Mouse (Mus musculus) gastrocnemius, adult 2 months (tissue): ENCODE results near the gene Vwce. TPM values are rescaled to one million over a fixed set of nuclear protein-coding genes. Genes with fewer than 3 reads are reported as not detected.

Experiments used
- DNase-seq: peaks from one replicate; pipeline ENCODE4 v3.0.0; 2022
- H3K27ac ChIP-seq: fragments of 200-600 bp; 2 replicates; pipeline ENCODE4 v1.8.1; 2022; ENCODE audit warnings: mild to moderate bottlenecking
- H3K4me3 ChIP-seq: fragments of 200-600 bp; 2 replicates; pipeline ENCODE4 v1.8.1; 2022; ENCODE audit warnings: mild to moderate bottlenecking, moderate library complexity
- CTCF ChIP-seq: fragments of 200-600 bp; IDR thresholded peaks from 2 replicates; pipeline ENCODE4 v1.8.1; 2022; ENCODE audit warnings: antibody characterized with exemption, mild to moderate bottlenecking, moderate library complexity
- intact Hi-C: fragments of 180-260 bp; cut with DNase I; formaldehyde crosslinking; loops from one replicate; pipeline ENCODE4 v1.15.1; 2025
- long read RNA-seq, 2 experiments: library from polyadenylated mRNA; stranded (forward); transcript quantifications; one replicate each; pipeline ENCODE4 v2.0.0; 2021
- total RNA-seq, 2 experiments: library from RNA; stranded (reverse); gene quantifications; 2 replicates each; pipeline ENCODE4 v1.2.3; 2021

Vwce gene
- total RNA-seq: not detected
- long read RNA-seq, experiment 1: 0 reads
- long read RNA-seq, experiment 2: 0 reads

DNA sequence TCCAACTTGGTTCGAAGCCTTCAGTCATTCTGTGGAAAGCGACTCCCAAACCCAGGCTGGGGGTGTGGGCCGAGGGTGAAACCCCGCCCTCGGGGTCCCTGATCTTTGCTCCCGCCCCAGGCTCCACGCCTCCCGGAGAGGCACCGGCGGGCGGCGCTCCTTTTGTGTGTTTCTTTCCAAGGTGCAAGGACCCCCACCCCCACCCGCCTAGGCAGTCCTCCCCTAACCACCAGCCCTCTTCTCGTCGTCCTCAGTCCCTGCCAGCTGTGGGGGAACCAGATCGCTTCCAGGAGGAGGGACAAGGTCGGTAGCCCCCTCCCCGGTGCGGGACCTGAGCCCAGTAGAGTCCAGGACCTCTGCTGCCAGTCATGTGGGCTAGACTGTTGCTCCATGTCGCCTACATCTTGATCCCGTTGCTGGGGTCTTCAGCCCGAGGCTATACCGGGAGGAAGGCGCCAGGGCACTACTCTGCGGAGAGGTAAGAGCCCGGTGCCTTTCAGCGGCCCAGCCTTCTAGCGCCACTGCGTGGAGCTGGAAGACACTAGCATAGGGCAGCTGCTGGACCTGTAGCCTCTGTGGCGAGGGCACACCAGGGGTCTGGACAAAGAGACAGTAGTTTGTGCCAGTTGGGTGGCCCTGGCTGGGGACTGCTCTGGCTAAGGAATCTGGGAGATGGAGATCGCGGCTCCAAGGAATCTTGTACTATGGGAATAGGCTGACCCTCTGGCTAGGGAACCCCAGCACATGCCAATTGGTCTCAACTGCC is at the start of gene Vwce:
Vwce (plus strand) TSS at position 108 of the 766 bp plus-strand sequence.
- Histone ChIP-seq H3K27ac (peak within 1 kb of the TSS; percentile 48; the same call in 1 of the 2 replicates), H3K4me3 (peak within 1 kb of the TSS; percentile 68)
- intact Hi-C loops: no loop called here
- peak; percentile 53 for TF ChIP-seq CTCF
- peak; percentile 57 for DNase-seq

DNA sequence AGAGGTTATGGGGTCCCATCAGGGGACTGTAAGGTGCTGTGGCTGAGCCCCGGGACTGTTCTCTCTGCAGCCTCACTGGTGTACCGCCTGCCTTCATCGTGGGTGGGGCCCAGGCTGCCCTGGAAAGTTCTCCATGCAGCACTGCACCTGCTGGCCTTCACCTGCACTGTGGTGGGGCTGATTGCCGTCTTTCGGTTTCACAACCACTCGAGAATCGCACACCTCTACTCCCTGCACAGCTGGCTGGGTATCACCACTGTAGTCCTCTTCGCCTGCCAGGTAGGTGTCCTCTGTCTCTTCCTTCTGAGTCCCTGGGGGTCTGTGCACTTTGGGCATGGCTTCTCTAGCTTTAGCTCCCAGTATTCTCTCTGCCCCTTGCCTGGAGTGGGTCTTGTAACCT is 48.9 kb upstream of the Vwce start:
- Histone ChIP-seq H3K4me3 (no peak overlapping the region), H3K27ac (no peak overlapping the region)
- intact Hi-C loops: no loop called here
- no peak for DNase-seq
- TF ChIP-seq CTCF: no peak

DNA sequence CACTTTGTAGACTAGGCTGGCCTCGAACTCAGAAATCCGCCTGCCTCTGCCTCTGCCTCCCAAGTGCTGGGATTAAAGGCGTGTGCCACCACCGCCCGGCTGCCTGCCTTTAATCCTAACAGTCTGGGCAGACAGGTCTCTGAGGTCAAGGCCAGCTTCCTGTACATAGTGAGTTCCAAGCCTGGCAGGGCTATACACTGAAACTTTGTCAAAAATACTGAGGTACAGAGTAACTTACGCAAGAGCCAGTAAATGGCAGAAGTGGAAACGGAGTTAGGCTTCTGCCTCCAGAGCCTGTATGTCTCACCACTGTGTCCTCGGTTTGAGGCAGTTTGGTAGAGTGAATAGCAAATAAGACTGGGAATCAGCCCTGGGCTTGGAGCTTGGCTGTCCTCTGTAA is 46.8 kb upstream of the Vwce start:
- no peak overlapping the region for H3K27ac ChIP-seq
- H3K4me3 ChIP-seq: no peak overlapping the region
- DNase-seq: no peak
- TF ChIP-seq CTCF: no peak
- intact Hi-C loops: no loop called here

DNA sequence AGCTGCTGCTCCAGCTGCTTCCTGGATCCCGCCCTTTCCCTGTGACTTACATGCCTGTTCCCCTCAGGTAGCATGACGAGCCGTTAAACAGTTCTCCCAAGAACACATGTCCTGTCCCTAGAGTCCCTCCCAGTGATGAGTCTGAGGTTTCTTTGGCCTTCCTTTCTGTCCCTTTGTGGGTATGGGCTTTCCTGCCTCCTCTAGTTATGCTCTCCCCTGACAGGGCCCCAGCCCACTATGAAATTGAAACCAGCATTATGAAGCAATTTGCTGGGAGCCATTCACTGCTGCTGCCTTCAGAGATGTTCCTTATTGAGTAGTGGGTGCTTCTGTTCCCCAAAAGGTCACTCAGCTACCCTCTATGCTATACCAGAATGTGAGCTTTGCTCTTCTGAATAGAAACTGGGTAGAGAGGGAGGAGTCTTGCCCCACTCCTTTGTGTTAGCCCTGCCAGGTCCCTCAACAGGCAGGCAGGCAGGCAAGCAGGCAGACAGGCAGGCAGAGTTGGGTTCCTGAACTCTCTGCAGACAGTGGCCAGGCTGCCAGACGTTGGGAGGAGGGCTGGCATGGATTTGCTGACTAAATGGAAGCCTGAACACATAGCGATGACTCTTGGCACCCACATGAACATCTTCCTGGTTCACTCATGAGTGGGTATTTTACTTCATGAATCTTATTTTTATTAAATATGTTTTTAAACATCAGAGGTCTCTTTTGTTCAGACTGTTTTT is 44.7 kb upstream of the Vwce start:
- no peak for TF ChIP-seq CTCF
- no peak overlapping the region for H3K4me3 ChIP-seq
- DNase-seq: no peak
- H3K27ac ChIP-seq: no peak overlapping the region
- intact Hi-C loops: no loop called here

DNA sequence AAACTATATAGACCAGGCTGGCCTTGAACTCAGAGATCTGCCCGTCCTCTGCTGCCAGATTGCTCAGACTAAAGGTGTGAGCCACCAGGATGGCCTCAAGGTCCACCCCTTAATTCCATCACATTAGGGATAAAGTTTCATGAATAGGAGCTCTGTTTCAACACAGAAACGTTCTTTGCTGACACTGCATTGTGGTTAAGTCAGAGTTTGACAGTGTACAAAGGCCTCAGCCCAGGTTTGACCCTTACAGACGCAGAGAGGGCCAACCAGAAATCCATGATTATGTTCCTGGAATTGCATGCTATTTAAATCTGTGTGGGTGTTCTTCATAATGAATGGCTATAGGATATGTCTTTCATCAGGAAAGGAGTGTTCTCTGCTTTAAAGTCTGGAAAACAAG is 43.7 kb upstream of the Vwce start:
- DNase-seq: no peak
- Histone ChIP-seq H3K4me3 (no peak overlapping the region), H3K27ac (no peak overlapping the region)
- intact Hi-C loops: no loop called here
- no peak for TF ChIP-seq CTCF

DNA sequence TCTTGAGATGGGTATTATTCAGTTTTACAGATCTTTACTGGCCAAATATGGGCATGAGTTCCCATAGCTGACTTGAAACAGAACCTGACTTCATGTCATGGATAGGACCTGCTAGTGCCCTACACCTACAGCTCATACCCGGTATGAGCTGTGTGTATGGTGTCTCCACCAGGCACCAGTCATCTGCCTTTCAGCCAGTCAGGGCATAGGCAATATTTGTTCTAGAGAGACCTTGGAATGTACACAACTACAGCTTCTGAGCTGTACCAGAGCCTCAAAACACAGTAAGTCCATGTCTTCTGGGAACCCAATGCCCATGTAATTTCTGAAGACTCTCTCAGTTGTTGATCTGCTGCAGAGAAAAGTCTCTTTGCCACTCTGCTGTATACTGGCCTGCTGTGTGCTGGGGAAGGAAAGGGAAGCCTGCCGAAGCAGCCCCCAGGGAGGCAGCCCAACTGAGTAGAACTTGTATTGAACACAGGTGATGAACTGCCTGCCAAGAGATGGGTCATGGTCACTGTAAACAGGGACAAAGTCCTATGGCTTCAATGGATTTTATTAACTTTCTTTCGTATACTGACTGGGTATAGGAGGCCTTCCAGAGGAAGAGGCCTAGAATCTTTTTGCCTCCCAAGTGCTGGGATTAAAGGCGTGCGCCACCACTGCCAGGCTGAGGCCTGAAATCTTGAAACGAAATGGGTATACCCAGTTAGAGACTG is 42.2 kb upstream of the Vwce start:
- Histone ChIP-seq H3K4me3 (no peak overlapping the region), H3K27ac (no peak overlapping the region)
- no peak for DNase-seq
- TF ChIP-seq CTCF: no peak
- intact Hi-C loops: no loop called here

DNA sequence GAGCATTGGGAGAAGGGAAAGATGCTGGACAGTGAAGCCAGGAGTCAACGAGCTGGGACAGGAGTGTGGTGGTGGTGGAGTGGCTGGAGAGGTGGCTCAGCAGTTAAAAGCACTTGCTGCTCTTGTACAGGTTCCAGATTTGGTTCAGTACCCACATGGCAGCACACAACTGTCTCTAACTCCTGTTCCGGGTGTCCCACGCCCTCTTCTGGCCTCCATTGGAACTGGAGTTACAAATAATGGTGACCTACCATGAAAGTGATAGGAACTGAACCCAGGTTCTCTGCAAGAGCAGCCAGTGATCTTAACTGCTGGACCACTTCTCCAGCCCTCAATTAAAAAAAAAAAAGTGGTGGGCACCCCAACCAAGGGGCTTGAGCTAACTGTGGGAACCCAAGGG is 35.8 kb upstream of the Vwce start:
- no peak overlapping the region for H3K4me3 ChIP-seq
- H3K27ac ChIP-seq: no peak overlapping the region
- no peak for TF ChIP-seq CTCF
- intact Hi-C loops: no loop called here
- no peak for DNase-seq

DNA sequence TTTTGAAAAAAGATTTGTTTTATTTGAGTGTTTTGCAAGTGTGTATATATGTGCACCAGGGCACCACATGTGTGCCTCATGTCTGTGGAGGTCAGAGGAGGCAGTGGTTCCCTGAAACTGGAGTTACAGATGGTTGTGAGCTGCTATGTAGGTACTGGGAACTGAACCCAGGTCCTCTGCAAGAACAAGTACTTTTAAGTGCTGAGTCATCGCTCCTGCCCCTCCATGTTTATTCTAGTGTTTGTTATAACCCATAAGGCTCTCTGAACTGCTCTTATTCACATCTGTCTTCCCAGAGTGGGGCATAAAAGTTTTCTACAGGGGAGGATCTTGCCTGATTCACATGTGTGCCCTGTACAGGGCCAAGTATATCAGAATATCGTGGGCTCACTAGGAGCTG is 34.4 kb upstream of the Vwce start:
- TF ChIP-seq CTCF: no peak
- intact Hi-C loops: no loop called here
- DNase-seq: no peak
- H3K4me3 ChIP-seq: no peak overlapping the region
- no peak overlapping the region for H3K27ac ChIP-seq

DNA sequence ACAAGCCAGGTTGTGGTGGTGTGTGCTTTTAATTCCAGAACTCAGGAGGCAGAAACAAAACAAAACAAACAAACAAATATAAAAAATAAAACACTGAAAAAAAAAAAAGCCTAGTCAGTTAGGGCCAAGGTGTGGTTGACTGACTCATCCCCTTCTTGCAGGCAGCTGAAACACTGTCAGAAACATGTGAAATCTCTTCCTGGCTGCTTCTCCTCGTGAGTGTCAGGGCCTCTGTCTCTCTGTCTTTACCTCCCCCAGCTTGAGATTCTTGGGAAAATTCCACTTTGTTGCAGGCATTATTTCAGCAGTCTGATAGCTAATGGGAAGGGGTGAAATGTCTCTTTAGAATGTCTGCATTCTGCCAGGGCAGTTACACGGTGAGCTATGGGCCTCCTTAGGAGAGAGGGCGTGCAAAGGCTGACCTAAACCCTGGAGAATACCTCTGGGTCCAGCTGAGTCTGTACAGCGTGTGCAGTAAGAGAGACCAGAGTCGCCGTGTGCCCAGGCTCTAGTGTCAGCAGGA is 31.7 kb upstream of the Vwce start:
- peak overlapping the region; percentile 81 for H3K27ac ChIP-seq
- intact Hi-C loops: no loop called here
- peak overlapping the region; percentile 70 for H3K4me3 ChIP-seq
- no peak for DNase-seq
- no peak for TF ChIP-seq CTCF

DNA sequence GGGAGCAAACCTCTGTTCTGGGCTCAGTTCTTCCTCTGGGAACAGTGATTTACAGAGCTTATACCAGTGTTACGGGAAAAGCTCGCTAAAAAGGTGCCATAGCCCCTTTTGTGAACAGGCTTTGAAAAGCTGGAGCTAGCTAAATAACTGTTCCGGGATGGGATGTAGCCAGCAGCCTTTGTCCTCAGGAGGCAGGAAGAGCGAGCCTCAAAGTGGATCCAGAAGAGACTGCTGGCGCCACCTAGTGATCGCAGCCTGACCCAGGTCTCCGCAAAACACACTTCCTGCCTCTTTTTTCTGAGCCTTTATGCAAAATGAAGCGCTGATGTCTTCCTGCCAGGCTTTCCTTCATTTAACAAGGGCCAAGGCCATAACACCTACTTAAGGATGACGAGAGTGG is 31.2 kb upstream of the Vwce start:
- DNase-seq: peak; percentile 90
- TF ChIP-seq CTCF: peak; percentile 95; the same call in 1 of the 2 replicates
- intact Hi-C loops: no loop called here
- H3K27ac ChIP-seq: peak overlapping the region; percentile 81
- H3K4me3 ChIP-seq: peak overlapping the region; percentile 70

DNA sequence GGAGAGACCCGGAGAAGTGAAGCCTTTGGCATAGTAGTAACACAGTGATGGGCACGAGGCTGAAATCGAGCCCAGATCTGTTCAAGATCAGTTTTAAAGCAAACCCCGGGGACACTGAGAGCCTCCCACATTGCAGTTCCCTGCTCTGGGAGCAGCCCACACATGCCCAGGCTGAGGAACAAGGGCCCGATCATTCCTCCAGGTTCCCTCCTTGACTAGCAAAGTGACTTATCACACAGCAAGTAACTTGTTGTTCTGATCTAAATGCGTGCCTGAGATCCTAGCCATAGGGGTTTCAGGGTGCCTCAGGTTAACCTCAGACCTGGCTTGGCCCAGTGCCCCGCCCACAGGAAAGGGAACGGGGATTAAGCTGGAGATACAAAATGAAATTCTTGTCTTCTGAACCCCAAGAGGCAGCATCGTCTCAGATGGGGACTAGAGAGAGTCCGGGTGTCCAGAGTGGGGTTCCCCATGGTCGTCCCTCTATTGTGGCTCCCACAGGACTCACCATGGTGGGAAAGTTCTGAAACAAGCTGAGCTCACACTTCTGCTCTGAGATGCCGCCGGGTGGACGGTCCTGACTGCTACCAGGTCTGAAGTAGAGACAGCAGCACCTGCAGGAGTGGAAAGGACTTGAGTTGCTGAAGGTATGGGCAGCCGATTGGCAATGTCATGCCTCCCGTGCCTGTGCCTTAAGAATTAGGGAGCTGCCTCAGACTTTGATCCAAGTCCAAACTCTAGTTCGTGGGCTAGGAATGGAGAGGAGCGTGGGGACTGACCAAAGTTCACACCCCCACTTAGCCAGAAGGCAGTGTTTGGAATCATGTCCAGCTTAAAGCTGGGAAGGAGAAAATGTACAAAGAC is 30.1 kb upstream of the Vwce start:
- no peak for DNase-seq
- no peak overlapping the region for H3K4me3 ChIP-seq
- H3K27ac ChIP-seq: peak overlapping the region; percentile 98
- intact Hi-C loops: loop anchor here (2.0 kb wide), 1 partner anchor 27 kb away; the partner anchor contains the start of genes Cyb561a3 and Tmem138
- TF ChIP-seq CTCF: no peak

DNA sequence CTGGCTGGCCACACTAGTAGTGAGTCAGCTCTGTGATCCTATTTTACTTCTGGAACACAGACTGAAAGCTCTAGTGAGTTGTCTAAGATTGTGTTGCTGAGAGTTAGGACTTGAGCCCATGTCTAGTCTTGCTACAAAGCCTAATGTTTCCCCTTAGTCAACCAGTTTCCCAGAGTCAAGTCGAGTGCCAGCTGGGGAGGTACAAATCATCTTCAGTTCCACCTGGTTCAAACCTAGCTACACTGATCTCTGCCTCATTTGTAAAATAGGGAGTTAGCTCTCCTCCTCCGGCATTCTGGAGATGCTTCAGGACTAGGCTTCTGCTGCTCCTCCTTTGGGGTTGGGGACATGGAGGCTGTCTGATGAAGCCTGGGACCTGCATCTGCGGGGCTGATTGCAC is 29.5 kb upstream of the Vwce start:
- H3K27ac ChIP-seq: peak overlapping the region; percentile 98
- DNase-seq: no peak
- peak overlapping the region; percentile 100 for H3K4me3 ChIP-seq
- no peak for TF ChIP-seq CTCF
- intact Hi-C loops: loop anchor here (2.0 kb wide), 1 partner anchor 28 kb away; the partner anchor contains the start of genes Cyb561a3 and Tmem138
